Mouse (Mus musculus) left cerebral cortex, postnatal 10 days (tissue): Measurements from ENCODE around the gene Gm12258. TPM values are rescaled to one million over a fixed set of nuclear protein-coding genes. Genes with fewer than 3 reads are reported as not detected.

Experiments used
- DNase-seq, 2 experiments: peaks; one replicate each; pipeline ENCODE4 v3.0.0; 2021 to 2022; ENCODE audit warnings: low spot score in 2 of 2, mixed read lengths in 1 of 2; ENCODE audit errors: extremely low spot score in 1 of 2
- intact Hi-C: fragments of 180-260 bp; cut with DNase I; formaldehyde crosslinking; loops from one replicate; pipeline ENCODE4 v1.15.1; 2025
- total RNA-seq, 2 experiments: library from RNA; stranded (reverse); gene quantifications; 2 replicates each; pipeline ENCODE4 v1.2.3; 2021

Gene Gm12258
- total RNA-seq, 2 experiments from 2014 or later: 17.5 to 18.7 TPM

DNA sequence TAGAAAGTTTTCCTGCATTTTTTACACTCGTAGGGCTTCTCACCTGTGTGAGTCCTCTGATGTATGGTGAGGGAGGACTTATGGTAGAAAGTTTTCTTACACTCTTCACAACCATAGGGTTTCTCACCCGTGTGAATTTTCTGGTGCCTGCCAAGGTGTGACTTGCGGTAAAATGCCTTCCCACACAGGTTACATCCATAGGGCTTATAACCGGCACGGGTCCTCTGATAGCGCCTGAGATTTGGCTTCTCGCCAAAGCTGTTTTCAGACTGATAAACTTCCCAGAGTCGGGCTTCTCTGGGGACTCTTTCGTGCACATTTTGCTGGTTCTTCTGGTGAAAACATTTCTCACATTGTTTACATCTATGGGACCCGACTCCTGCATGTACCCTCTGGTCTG lies 43.6 kb downstream of the Gm12258 start:
- no peak for DNase-seq
- intact Hi-C loops: no loop called here

DNA sequence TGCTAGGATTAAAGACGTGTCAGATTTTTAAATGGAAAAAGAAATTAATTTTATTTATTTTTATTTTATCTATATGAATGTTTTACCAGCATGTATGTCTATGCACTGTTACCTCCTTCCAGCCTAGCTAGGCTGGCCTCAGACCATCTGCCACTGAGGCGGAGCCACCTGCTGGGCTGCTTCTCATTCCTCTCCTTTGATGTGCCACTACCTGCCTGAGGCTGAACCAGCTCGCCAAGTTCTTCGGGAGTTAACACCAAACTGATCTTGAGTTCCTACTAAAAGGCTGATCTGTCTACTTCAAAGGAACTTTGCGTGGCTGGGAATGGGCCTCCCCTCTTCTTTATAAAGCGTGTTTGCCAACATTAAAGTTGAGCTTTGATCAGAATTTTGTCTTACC lies 47.5 kb downstream of the Gm12258 start:
- intact Hi-C loops: no loop called here
- no peak for DNase-seq

- intact Hi-C loops: no loop called here
Observed at GRCm38 (mm10) chr11:58897485-58897884, 50.5 kb downstream of the Gm12258 start.

DNA sequence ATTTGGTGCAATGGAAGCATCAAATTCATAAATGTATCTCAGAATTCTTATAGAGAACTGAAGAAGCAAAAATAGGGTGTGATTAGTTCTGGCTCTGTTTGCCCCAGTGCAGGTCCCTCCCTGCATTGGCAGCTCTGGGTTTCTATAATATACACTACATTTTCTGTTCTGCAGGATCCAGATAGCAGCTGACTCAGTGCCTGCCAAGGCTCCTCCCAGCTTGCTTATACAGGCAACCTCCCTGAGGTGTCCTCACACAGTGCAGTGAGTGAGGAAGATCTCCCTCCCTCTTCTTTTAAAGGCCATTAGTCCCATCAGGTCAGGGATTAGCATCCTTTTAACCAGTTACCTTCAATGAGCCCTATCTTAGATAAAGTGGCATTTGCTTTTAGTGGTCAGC lies 54.1 kb downstream of the Gm12258 start:
- intact Hi-C loops: no loop called here
- DNase-seq: no peak

More at GRCm38 (mm10) chr11:58897485-58897884, 50.5 kb downstream of the Gm12258 start:
- DNase-seq: peak in 1 of 2 experiments; percentile 57

DNA sequence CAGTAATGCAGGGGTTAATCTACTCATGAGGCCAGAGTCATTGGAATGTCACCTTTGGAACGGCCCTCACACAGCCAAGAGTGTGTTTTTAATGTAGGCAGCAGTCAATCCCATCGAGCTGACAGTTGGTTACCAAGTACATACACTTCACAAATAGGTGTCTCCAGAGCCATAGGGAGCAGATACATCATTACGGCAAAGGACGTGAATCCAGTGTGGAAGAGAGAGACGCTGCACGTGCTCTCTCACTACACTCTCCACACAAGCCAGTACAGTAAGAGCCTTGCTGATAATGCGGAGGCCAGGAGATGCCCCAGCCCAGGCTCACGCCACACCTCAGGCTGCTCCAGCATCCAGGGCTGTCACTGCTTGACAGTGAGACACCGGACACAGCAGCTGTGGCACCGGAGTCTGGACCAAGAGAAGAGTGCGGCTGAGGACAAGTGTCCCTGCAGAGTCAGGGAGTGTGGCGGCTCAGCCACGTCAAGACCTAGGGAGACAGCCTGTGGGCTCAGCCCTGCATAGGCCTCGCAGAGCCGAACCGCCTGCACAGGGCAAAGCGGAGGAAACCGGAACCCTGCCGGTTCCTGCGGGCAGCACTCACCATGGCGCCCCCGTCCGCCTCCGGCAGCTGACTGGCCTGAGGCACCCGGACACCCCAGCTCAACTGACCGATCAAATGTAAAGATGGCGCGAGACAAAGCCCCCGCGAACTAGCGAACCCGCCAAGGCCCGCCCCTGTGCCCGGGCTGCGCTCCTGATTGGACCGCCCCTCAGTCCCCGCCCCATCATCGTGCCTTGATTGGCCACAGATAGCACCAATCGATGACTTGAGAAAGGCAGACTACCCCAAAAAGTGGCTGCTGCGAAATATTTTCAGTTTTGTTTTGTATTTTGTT lies 56.8 kb downstream of the Gm12258 start, which contains the start of gene Zfp39:
TSS of gene Zfp39 (minus strand) at position 715 of the 899 bp plus-strand sequence.
- intact Hi-C loops: no loop called here

DNA sequence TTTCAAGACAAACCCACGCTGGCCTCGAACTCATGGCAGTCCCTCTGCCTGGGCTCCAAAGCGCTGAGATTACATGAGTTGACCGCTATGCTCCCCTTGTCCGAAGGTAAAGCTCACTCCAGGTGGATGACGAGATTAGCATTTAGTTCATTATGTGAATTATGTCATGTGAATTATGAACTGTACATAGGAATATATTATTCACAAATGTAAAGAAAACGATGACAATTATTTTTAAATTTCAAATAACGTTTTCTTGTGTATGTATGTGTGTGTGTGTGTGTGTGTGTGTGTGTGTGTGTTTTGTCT lies 57.4 kb downstream of the Gm12258 start:
- intact Hi-C loops: no loop called here
- DNase-seq: no peak

More for the DNA sequence above, 56.8 kb downstream of the Gm12258 start, which contains the start of gene Zfp39:
- DNase-seq: peak; percentile 94 to 96

DNA sequence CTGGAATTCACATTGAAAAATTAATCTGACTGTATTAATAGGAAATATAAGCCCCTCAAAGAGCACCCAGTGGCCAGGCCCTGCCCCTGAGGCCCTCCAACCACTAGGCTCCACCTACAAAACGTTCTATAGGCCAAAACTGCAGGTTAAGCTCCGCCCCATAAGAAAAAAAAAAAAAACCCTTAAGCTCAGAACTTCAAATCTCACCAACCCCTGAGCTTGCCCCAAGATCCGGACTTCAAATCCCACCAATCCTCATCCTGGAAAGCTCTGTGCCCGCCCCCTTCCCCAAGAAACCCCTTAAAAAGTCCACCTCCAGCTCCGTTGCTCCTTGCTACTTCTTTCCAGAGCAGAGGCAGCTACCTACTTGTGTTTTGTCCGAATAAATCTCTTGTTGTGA lies 57.9 kb downstream of the Gm12258 start:
- no peak for DNase-seq
- intact Hi-C loops: no loop called here

Other genes with a start within 250 kb of the Gm12258 start
- gene 2210407C18Rik, start 231.1 kb upstream of the Gm12258 start, total RNA-seq: not detected
- not detected for gene Olfr323, start 216.7 kb upstream of the Gm12258 start, total RNA-seq
- under 1 TPM in 1 of 2 experiments, not detected in 1; 0.20 TPM for gene Trim58, start 206.7 kb upstream of the Gm12258 start, total RNA-seq
- gene Olfr322, start 188.4 kb upstream of the Gm12258 start, total RNA-seq: not detected
- gene Olfr320, start 166.1 kb upstream of the Gm12258 start, total RNA-seq: not detected
- not detected for gene Olfr319, start 148.0 kb upstream of the Gm12258 start, total RNA-seq
- not detected for gene Olfr318, start 123.1 kb upstream of the Gm12258 start, total RNA-seq
- gene Olfr317, start 107.9 kb upstream of the Gm12258 start, total RNA-seq: under 1 TPM; 0.20 to 0.30 TPM
- under 1 TPM; 0.24 to 0.28 TPM for gene Olfr316, start 94.4 kb upstream of the Gm12258 start, total RNA-seq
- not detected for gene Olfr315, start 74.0 kb upstream of the Gm12258 start, total RNA-seq
- gene Olfr314, start 64.2 kb upstream of the Gm12258 start, total RNA-seq: not detected
- gene Fam183b, start 45.2 kb upstream of the Gm12258 start, total RNA-seq: 1 to 10 TPM; 1.2 to 2.2 TPM
- not detected for gene Olfr313, start 32.2 kb upstream of the Gm12258 start, total RNA-seq
- not detected for gene Olfr312, start 17.9 kb upstream of the Gm12258 start, total RNA-seq
- not detected for gene Olfr311, start 7.9 kb upstream of the Gm12258 start, total RNA-seq
- 10 to 100 TPM in 1 of 2 experiments, 1 to 10 TPM in 1; 8.8 to 11.0 TPM for gene 2810021J22Rik, start 20.1 kb downstream of the Gm12258 start, total RNA-seq
- 1 to 10 TPM; 9.5 to 9.6 TPM for gene Zfp39, start 57.1 kb downstream of the Gm12258 start, total RNA-seq
- gene Btnl10, start 70.8 kb downstream of the Gm12258 start, total RNA-seq: under 1 TPM in 1 of 2 experiments, not detected in 1; 0.06 TPM
- gene Rnf187, start 91.8 kb downstream of the Gm12258 start, total RNA-seq: 100 to 1,000 TPM; 471 to 480 TPM
- 100 to 1,000 TPM; 172 to 180 TPM for gene Hist3h2ba, start 101.8 kb downstream of the Gm12258 start, total RNA-seq
- 10 to 100 TPM; 66.5 to 67.4 TPM for gene Hist3h2a, start 107.5 kb downstream of the Gm12258 start, total RNA-seq
- 1 to 10 TPM; 2.8 to 3.7 TPM for gene Trim17, start 107.5 kb downstream of the Gm12258 start, total RNA-seq
- gene Trim11, start 130.9 kb downstream of the Gm12258 start, total RNA-seq: 10 to 100 TPM; 22.0 to 22.7 TPM